Mouse (Mus musculus) cerebellum, adult 2 months (tissue): ENCODE data around the gene Gm2115. TPM values are rescaled to one million over a fixed set of nuclear protein-coding genes. Genes with fewer than 3 reads are reported as not detected.

Experiments
- DNase-seq, 2 experiments: peaks; one replicate each; pipeline ENCODE4 v3.0.0; 2021
- H3K27ac ChIP-seq: fragments of 200-500 bp; 2 replicates; pipeline ENCODE4 v1.5.1; 2012; ENCODE audit warnings: low read length, control low read depth, inconsistent platforms; ENCODE audit not compliant: insufficient read depth
- H3K27me3 ChIP-seq: fragments of 200-500 bp; 2 replicates; pipeline ENCODE4 v1.6.1; 2012; ENCODE audit warnings: inconsistent platforms, mild to moderate bottlenecking, low read length, moderate library complexity; ENCODE audit not compliant: control insufficient read depth, insufficient read depth
- H3K4me1 ChIP-seq: fragments of 200-500 bp; 2 replicates; pipeline ENCODE4 v1.6.1; 2011; ENCODE audit warnings: low read length; ENCODE audit not compliant: control insufficient read depth, insufficient read depth
- H3K4me3 ChIP-seq: fragments of 200-500 bp; replicated peaks from 2 replicates; pipeline ENCODE3; 2011; ENCODE audit warnings: mild to moderate bottlenecking, low read depth, low read length, control low read depth; ENCODE audit not compliant: insufficient read depth
- CTCF ChIP-seq: fragments of 200-500 bp; IDR thresholded peaks from 2 replicates; pipeline ENCODE4 v1.5.1; 2011; ENCODE audit warnings: low read depth, mild to moderate bottlenecking, control low read depth, low read length, moderate library complexity, borderline replicate concordance; ENCODE audit not compliant: insufficient read depth
- POLR2A ChIP-seq: fragments of 200-500 bp; IDR thresholded peaks from 2 replicates; pipeline ENCODE4 v1.6.1; 2011; ENCODE audit warnings: low read length, control low read depth, borderline replicate concordance; ENCODE audit not compliant: insufficient read depth
- WGBS: fragments of 180-500 bp; shearing (Covaris S2); methylation state at CpG from one replicate; pipeline ENCODE4 v1.1.7; 2018; 5-methylcytosine and 5-hydroxymethylcytosine counted together
- polyA plus RNA-seq: library from polyadenylated mRNA; depleted of rRNA; stranded (reverse); fragments of >200 nt; gene quantifications from 2 replicates; pipeline ENCODE4 v1.2.3, GENCODE M21; 2012; rRNA removed

The Gm2115 gene
- 12.5 and 13.6 TPM in 2 replicates for polyA plus RNA-seq

DNA sequence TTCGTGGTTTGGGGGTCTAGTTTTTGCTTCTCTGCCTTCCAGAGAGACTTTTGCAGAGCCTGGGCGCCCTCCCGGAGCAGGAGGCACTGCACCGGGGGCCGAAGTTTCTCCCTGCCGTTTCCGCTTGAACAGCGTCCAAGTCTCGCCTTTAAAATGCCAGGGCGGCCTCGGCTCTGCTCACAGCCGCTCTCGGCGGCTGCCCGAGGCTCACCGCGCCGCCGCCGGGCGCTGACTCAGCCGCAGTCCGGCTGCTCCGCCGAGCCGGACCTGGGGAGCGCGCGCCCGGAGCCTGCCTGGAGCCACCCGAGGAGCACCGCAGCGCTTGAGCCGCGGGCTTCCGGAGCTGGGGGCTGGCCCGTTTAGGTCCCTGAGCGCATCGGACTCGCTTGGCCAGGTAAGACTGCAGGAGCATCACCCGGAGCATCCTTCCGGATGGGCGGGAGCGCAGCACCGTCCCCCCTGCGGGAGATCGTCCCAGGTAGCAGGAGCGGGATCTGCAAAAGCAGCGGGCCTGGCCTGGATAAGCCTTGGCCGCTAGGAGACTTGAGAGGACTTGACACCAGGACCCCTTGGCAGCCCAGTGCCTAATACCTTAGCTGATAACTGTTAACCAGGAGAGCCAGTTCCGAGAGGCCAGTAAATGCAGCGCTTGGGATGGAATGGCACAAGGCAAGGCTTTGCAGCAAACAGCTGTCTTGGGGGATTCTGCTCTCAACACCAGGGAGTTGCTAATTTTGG lies at the start of gene Gm2115:
Gm2115 (plus strand) TSS at position 159 of the 738 bp plus-strand sequence.
- Histone ChIP-seq H3K27me3 (no peaks in the 10 kb centered on the region), H3K27ac (no peak within 1 kb of the TSS), H3K4me1 (no peaks in the 10 kb centered on the region), H3K4me3 (peak within 1 kb of the TSS; percentile 29)
- TF ChIP-seq CTCF (no peak), POLR2A (no peak)
- DNase-seq, result peak; percentile 47 to 56
- WGBS, result 2% methylated on average over 52 of the region's 52 CpGs

DNA sequence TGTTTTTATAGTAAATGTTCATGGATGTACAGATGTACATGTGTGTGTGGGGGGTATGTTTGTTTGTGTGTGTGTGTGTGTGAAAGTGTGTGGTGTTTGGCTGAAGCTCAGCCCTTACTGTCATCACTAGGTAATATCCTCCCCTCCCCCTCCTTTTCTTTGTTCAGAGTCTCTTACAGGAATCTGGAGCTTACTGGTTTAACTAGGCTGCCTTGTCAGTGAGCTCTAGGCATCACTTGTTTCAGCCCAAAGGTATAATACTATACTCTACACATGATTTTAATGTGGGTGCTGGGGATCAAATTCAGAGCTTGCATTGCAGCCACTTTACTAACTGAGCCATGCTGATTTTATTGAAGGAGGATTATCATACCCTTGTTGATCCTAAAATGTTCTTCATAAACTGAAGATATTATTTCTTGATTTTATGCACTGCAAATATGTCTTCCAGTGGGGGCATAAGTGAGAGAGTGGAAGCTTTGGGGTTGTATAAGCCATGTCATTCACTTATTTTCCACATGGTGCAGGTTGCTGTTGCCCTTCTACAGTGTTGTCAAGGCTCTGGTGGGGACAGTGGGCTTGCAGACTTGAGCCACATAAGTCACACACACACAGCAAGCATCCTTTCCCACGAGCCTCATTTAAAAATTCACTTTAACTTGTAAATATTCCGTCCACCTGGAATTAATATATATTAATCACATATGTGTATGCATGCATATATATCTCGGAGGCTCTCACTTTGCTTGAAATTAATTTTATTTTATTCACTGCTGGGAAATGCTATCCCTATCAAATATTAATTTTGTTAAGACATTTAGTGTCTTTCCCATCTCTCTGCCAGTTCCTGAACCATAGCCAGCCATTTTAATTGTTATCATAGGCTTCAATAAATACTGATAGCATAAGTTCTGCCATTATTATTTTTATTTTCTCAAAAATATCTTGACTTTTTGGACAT lies 45.0 kb upstream of the Gm2115 start:
- no peak overlapping the region for H3K4me3 ChIP-seq
- no peak for DNase-seq
- TF ChIP-seq CTCF (no peak), POLR2A (no peak)
- no peaks in the 10 kb centered on the region for H3K27me3 ChIP-seq
- no peaks in the 10 kb centered on the region for H3K4me1 ChIP-seq
- WGBS, result 71% methylated on average over 3 of the region's 3 CpGs
- H3K27ac ChIP-seq, result no peak overlapping the region

DNA sequence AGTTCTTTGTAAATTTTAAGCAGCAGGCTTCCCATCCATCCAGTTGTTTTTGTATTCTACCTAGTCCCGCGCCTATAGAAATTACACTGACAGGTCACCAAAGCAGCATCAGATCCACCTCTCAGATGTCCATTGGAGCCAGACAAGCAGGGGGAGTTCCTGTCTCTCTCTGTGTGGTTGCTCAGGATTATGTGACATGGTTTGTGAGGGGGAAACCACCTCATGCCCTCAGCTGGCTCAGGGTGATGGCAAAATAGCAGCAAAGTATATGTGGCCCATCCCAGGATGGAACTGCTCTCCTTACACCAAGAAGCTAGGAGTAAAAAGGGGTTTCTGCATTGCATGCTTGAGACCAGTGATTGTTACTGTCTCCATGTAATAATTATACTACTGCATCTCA lies 42.3 kb upstream of the Gm2115 start:
- Histone ChIP-seq H3K27ac (no peak overlapping the region), H3K4me1 (no peaks in the 10 kb centered on the region), H3K27me3 (no peaks in the 10 kb centered on the region), H3K4me3 (no peak overlapping the region)
- DNase-seq, result no peak
- no peak for TF ChIP-seq POLR2A
- TF ChIP-seq CTCF, result no peak
- WGBS, result 97% methylated on average over 2 of the region's 2 CpGs

DNA sequence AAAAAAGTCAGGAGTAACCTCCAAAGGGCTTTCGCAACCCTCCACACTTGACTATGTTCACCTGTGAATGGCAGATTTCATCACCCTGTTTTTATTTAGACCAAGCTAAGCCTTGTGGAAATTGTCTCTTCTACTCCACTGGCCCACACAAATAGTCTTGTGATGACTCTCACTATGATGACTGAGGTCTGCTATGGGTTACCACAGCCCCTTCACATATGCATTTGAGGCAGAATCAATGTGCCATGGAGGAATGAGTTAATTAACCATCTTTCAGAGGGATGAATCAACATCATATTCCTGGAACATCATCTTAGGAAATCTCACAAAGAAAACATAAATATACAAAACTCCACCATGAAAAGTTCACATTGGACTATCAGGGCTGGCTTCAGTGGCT lies 25.6 kb upstream of the Gm2115 start:
- Histone ChIP-seq H3K27me3 (no peaks in the 10 kb centered on the region), H3K4me1 (no peaks in the 10 kb centered on the region), H3K27ac (no peak overlapping the region), H3K4me3 (no peak overlapping the region)
- WGBS, result 97% methylated on average over 1 of the region's 1 CpGs
- DNase-seq, result no peak
- TF ChIP-seq POLR2A (no peak), CTCF (no peak)

DNA sequence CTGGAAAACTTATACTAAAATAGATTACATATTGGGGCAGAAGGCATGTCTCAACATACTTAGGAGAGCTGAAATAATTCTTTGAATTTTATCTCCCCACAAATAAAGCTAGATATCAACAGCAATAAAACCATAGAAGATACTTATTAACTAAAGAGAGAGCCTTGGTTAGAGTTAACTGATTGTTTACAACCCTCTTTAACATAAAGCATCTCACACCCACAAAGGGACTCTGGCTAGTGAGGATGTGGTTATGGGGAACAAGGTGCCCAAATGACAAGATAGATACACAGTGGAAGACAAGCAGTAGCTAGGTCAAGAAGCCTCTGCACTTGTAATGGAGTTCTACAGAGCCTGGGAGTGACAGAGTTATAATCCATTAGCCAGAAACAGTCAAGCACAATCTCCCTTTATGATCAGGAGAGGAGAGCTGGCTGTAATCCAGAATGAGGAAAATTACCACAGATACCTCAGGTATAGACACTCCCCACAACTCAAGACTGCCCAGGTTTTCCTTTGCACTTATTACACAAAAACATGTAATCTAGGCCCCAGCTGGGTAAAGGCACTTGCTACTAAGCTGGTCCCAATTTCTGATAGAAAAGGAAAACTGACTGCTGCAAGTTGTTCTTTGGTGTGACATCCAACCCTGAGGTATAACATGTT lies 10.1 kb upstream of the Gm2115 start:
- no peaks in the 10 kb centered on the region for H3K4me1 ChIP-seq
- H3K27me3 ChIP-seq, result no peaks in the 10 kb centered on the region
- no peak overlapping the region for H3K4me3 ChIP-seq
- DNase-seq, result no peak
- H3K27ac ChIP-seq, result no peak overlapping the region
- TF ChIP-seq POLR2A (no peak), CTCF (no peak)

DNA sequence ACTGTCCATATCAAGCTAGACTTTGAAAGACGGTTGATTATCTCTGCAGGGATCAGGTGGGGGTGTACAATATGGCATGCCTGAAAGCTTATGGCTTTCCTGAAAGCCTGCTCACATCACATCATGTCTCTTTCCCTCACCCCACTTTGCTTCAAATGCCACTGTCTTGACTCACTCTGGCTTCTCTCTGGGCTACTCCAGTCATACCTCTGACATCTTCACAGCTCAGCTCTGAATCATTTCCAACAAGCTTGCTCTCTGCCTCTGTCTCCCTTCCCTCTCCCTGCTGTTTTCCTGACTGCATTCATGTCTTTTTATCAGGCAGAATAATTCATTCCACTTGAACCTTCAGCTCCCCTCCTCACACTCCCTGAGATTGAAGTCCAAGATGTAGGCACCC lies 7.4 kb upstream of the Gm2115 start:
- no peaks in the 10 kb centered on the region for H3K4me1 ChIP-seq
- no peak for DNase-seq
- no peak overlapping the region for H3K4me3 ChIP-seq
- H3K27ac ChIP-seq, result no peak overlapping the region
- WGBS, result 36% methylated on average over 1 of the region's 1 CpGs
- TF ChIP-seq POLR2A (no peak), CTCF (no peak)
- H3K27me3 ChIP-seq, result no peaks in the 10 kb centered on the region

DNA sequence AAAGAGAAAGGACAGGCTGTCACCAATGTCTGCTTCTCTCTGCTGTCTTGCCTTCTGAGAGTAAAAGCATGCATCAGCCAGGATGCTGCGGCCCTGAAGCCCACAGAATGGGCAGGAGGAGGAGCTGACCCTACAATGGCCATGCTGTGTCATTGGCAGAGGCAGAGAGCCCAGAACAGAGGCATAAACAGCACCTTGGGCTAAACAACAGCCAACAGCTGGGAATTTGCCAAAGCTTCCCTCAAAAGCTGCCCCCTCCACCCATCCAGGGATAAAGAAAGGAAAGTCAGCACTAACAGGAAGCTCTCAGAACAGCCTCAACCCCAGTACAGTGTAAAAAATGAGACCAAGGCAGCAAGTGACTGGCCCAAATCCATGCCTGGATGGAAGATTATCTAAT lies 6.3 kb upstream of the Gm2115 start:
- no peak overlapping the region for H3K4me3 ChIP-seq

DNA sequence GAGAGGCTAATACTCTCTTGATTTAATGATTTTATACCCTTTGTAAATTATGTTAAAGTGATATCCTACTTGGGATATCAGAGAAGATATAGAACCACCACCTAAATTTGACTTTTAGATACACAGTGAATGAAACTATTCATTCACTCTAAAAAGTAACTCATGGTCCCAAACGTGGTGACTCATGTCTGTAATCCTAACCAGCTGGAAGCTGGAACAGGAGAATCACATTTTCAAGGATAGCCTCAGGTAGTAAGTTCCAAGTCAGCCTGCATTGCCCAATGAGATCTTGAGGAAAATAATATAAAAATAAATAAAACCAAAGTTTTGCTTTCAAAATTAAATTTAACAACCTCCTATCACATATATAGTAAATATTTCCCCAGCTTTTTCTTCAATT lies 2.6 kb upstream of the Gm2115 start:
- Histone ChIP-seq H3K27me3 (no peaks in the 10 kb centered on the region), H3K27ac (no peak overlapping the region), H3K4me3 (no peak overlapping the region), H3K4me1 (no peaks in the 10 kb centered on the region)
- TF ChIP-seq CTCF, result no peak
- no peak for TF ChIP-seq POLR2A
- 64% methylated on average over 1 of the region's 1 CpGs for WGBS
- no peak for DNase-seq

More for the DNA sequence above, 6.3 kb upstream of the Gm2115 start:
- TF ChIP-seq CTCF (no peak), POLR2A (no peak)
- 13% methylated on average over 1 of the region's 1 CpGs for WGBS
- Histone ChIP-seq H3K4me1 (no peaks in the 10 kb centered on the region), H3K27me3 (no peaks in the 10 kb centered on the region), H3K27ac (peak overlapping the region; percentile 23; the same call in 1 of the 2 replicates)
- peak in 1 of 2 experiments; percentile 19 for DNase-seq
